Mouse (Mus musculus): ENCODE results near the gene Klrb1b.

DNA sequence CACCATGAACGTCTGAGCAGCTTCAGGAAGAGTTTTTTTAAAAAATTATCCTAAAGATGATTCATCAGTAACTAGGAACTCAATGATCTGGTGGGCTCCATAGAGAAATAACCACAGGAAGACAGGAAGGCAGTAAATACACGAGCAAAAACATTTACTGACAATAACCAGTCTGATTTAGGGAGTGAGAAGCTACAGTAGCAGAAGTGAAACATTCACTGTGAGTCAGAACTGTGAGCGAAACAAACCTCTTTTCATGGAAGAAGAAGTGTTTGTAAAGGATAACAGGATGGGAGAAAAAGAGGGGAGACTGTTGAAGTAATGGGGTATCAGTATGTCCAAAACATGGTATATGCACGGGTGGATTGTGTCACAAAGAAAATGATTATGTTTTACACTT is 3.7 kb upstream of the Klrb1b start:
- TF ChIP-seq GATA1 (IDR thresholded peaks at IDR 0.05; ENCODE audit: borderline replicate concordance, low read length) (no peak), FLI1 (IDR thresholded peaks at IDR 0.05; ENCODE audit: low read length) (no peak)

Measured in megakaryocyte, embryonic 14.5 days (primary cell).